Mouse (Mus musculus): ENCODE results near the gene Sdr39u1.
A peak's percentile ranks its signal among the peaks of the same experiment; 100 is the strongest.

Gene Sdr39u1

GRCm38 (mm10) chr14:55899701-55900413 lies at the start of gene Sdr39u1:
Gene Sdr39u1 (minus strand): TSS chr14:55900293.
- DNase-seq (ENCODE audit: low spot score in 2 of 2) = peak; percentile 64 to 77

DNA sequence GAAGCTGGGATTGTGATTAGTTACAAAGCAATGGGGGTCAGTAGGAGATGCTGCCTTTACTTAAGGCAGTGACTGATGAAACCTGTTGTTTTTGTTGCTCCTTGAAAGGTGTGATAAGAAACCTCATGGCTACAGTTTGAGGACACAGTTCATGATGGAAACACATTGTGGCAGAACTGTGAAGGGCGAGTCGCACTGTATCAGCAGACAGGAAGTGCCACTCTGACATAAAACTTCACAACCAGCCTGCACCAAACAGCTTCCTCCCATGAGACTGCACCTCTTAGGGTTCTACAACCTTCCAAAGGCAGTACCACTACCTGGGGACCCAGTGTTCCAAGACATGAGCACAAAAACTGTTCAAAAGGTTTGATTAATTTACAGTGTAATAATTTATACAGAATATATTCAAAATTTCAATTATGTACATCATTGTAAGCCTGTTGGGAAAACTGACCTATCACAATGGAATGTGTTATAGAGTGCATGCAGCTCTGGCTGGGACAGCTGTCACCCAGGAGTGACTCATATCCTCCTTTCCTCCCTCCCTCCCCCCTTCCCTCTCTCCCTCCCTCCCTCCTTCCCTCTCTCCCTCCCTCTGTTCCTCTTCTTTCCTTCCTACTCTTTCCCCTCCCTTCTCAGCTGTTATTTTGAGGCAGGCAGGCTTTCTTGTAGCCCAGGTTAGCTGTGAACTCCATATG lies 46.3 kb upstream of the Sdr39u1 start:
- no peak for DNase-seq (ENCODE audit: low spot score in 2 of 2)

GRCm38 (mm10) chr14:55944575-55944974 lies 44.5 kb upstream of the Sdr39u1 start, which contains the start of gene Cma1:
Gene Cma1 (minus strand): TSS chr14:55944675.
- no peak for DNase-seq (ENCODE audit: low spot score in 2 of 2)

DNA sequence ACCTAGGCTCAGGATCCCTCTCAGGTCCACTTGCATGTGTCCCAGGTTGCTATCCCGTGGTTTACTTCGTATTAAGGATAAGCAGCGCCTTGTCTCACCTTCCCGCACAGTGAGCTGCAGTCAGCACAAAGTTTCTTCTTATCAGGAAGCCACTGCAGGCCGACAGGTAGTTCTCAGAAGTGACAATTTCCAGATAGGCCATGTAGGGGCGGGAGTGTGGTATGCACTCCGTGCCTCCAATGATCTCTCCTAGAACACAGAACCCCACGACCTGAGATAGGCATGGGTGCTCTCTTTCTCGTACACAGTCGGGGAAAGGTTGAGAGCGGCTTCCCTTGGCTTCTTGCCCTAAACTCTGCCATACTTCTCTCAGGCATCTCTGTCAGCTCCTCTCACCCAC lies 43.5 kb upstream of the Sdr39u1 start:
- DNase-seq (ENCODE audit: low spot score in 2 of 2) = no peak

GRCm38 (mm10) chr14:55940070-55940800 lies 40.1 kb upstream of the Sdr39u1 start:
- no peak for DNase-seq (ENCODE audit: low spot score in 2 of 2)

- no peak for DNase-seq (ENCODE audit: low spot score in 2 of 2)
Observed at GRCm38 (mm10) chr14:55933586-55933985, 33.5 kb upstream of the Sdr39u1 start.

GRCm38 (mm10) chr14:55929263-55929997 lies 29.3 kb upstream of the Sdr39u1 start:
- no peak for DNase-seq (ENCODE audit: low spot score in 2 of 2)

- DNase-seq (ENCODE audit: low spot score in 2 of 2) = no peak
Observed at GRCm38 (mm10) chr14:55926847-55927246, 26.8 kb upstream of the Sdr39u1 start.

DNA sequence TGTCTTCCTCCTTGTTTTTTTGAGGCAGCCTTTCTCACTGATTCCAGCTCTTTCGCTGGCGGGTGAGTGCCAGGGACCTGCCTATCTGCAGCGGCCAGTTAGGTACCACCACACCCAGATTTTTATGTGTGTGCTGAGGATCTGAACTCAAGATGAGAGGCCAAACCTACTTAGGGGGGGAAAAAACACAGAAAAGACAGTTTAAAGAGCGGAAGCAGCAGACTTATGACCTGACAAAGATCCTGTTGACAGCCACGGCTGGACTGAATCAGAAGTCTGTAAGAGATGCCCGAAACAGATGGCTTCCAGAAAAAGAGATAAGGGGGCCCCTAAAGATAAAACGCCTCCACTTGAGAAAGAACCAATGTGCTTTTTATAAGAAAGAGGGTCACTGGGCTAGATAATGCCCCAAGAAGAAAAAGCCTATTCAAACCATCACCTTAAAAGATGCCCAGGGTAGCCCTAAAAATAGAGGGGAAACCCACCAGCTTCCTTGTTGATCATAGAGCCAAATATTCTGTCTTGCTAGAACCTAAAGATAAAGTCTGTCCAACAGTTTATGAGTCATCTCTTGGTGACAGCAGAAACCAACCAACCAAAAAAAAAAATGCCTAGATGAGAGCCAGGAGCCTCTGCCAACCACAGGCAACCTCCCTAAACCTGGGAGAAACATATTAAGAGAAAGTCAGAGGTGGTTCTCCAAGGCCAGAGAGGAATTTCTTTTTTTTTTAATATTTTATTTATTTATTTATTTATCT lies 22.6 kb upstream of the Sdr39u1 start:
- no peak for DNase-seq (ENCODE audit: low spot score in 2 of 2)

DNA sequence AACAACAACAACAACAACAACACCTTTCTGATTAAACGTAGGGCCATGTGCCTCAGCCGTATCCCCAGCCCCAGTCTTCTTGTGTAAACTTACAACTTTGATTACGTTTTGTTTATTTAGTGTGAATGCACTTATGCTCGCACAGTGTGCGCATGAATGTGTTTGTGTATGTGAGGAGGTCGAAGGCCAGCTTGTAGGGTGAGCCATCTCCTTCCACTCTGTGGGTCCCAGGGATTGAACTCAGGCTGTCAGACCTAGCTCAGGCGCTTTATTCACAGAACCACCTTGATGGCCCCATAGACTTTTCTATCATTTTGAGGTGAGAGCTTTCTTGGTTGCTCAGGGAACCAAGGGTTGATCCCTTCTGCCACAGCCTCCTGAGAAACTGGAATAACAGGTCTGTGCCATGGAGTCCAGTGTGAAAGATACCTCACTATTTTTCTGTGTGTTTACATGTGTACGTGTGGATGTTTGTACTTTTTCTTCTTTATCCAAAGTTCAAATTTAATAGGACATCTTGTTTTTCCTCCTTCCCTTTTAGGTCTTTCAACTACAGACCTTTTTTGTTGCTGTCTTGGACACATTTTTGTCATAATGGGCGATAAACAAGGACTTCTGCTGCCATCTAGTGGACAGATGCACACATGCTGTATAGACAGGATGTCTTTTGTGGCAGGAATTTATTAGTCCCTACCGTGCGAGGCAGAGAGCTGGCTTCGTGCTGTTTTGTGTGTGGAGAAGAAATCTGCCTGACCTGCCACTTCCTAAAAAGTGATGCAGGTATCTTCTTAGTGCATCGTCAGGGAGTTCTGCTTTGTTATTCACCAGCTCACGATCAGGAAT lies 18.4 kb upstream of the Sdr39u1 start:
- peak in 1 of 2 experiments; percentile 54 for DNase-seq (ENCODE audit: low spot score in 2 of 2)

DNA sequence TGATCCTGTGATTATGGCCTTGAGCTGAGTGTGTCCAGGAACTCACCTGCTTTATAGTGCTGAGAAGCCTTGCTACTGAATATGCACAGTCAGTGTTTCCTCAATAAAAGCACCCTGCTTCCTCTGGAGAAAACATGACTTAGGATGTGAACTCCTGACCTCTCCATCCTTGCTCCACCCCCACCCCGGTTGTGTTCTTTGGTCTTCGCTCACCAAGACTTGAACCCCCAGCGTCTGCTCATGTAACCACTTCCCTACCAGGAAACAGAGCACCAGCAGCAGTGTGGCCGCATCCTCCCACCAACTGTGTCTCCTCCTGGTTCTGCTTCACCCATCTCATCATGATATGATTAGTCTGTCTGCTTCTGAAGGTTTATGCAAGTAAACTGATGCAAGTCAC lies 13.3 kb upstream of the Sdr39u1 start:
- DNase-seq (ENCODE audit: low spot score in 2 of 2) = no peak

- no peak for DNase-seq (ENCODE audit: low spot score in 2 of 2)
Observed at GRCm38 (mm10) chr14:55905518-55905917, 5.4 kb upstream of the Sdr39u1 start.

GRCm38 (mm10) chr14:55900414-55900755 lies 292 bp upstream of the Sdr39u1 start:
- DNase-seq (ENCODE audit: low spot score in 2 of 2) = no peak

DNA sequence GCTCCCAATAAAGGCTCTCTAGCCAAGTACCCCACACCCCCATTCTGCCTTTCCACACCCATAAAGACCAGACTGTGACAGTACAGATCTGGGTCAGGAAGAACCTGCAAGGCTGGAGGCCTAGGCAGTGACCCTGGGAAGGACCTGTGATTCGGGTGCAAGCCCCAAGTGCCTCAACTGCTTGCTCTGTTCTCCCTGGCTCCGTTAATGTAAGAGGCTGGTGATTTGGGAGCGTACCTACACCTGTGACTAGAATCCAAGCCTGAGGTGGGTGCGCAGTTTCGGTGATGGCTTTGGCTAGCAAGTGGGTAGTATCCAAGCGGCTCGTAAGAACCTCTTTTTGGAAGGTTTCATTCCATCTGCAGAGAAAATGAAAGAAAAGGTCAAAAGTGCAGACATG lies 1.1 kb downstream of the Sdr39u1 start:
- no peak for DNase-seq (ENCODE audit: low spot score in 2 of 2)

- DNase-seq (ENCODE audit: low spot score in 2 of 2) = no peak
Observed at GRCm38 (mm10) chr14:55897671-55898070, 2.4 kb downstream of the Sdr39u1 start.

DNA sequence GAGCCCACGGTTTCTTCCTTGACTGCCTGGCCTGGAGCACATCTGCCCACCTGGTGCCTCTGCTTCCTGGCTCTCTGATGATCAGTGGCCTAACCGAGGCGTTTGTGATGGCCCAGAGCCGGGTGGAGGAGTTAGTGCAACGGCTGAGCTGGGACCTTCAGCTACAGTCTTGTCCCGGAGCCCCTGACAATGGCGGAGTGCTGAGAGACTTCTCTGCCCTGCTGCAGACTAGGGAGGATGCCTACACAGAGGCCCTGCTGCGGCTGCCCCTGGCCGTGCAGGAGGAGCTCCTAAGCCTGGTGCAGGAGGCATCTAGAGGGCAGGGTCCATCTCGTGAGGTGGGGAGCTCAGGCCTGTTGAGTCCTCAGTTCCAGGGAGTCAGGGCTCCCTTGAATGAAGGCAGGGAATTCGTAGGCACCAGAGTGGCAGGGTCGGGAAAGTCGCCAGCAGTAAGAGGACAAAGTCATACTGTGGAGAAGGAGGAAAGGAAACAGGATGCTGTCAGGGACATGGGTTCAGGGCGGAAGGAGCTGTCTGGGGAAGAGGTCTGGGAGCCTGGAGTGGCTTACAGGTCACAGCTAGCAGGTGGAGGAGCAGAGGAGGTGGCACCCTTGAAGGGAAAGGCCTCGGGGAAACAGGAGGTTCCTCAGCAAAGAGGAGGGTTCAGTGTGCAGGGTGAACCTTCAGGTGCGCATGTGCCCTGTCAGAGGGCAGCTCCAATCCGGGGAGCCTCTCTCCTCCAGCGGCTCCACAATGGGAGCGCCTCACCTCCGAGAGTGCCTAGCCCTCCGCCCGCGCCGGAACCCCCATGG lies 13.3 kb downstream of the Sdr39u1 start:
- DNase-seq (ENCODE audit: low spot score in 2 of 2) = no peak

DNA sequence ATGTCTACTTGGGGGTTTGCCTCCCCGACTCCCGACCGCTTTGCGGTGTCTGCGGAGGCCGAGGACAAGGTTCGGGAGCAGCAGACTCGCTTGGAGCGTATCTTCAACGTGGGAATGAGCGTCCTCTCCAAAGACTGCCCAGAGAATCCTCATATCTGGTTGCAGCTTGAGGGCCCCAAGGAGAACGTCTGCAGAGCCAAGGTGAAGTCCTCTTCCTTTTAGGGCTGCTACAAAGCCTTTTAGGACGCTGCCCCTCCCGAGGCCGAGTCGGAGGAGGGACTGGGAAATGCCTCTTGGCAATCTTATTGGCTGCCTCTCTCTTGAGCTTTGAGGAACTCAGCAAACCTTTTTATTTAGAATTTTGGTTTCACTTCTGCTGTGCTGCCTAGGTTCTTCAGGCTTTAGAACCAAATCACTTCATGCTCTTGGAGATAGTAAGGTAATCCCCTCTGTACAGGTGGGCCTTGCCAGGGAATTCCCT lies 14.3 kb downstream of the Sdr39u1 start:
- DNase-seq (ENCODE audit: low spot score in 2 of 2) = peak; percentile 41 to 50

DNA sequence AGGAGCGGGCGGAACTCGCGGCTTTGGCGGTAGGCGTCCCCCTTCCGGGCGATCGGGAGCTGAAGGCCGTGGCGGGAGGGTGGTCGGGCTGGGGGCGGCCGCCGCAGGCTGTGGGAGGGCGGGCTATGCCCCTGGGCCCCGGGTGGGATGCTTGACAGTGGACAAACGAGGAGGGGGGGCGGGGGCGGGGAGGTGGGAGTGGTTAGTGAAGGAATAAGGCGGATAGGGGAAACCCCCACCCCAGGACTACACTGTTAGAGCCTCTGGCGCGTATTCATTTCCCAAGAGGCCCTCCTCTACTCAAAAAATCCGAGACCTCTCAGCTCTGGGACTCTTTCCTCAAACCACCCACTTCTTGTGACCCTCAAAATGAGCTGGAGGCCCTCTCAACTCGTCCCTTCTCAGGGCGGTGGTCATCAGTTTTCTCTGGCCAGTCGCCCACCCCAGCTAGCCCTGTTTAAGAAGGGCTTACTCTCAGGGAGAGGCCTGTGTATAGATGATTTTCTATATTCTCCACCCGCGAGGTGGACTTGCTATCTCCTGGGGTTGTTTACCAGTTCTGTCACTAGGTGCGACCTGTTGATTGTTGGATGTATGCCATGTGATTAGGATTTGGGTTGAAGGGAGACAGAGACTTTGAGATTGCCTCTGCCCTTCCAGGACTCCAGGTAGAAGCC lies 14.8 kb downstream of the Sdr39u1 start:
- DNase-seq (ENCODE audit: low spot score in 2 of 2) = no peak

DNA sequence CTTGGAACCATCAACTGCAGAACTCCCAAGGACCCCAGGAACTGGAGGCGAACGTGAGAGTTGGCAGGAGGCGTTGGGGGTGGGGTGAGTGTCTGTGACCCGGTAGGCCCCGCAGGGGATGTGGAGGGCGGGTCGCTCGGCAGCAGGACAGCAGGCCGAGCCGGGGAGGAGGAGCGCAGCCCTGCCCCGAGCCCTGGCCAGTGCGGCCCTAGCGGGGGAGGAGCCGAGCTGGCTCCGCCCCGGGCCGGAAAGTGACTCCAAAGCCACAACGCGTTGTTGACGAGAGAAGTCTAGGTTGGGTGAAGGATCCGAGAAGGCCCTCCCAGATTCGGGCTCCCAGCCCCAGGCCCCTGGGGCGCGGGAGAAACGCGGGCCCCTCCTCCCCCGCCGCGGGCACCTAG lies 15.4 kb downstream of the Sdr39u1 start, which contains the start of gene Khnyn:
Khnyn (plus strand) TSS at position 235 of the 401 bp plus-strand sequence.
- DNase-seq (ENCODE audit: low spot score in 2 of 2) = peak; percentile 78 to 90

Measured in urinary bladder, adult 18-20 months (tissue).